Mouse (Mus musculus) CH12.LX (cell line): Measurements from ENCODE around the gene Cmip.

Experiments
- CHD2 ChIP-seq: IDR thresholded peaks from 2 replicates; pipeline ENCODE4 v1.6.1; 2011; ENCODE audit warnings: low read length, improper control_type of control experiment
- CTCF ChIP-seq, 2 experiments: IDR thresholded peaks in 1 of 2; conservative IDR thresholded peaks in 1 of 2; 2 replicates each; pipeline ENCODE4 v1.5.1; 2011 to 2012; ENCODE audit warnings: low read depth in 2 of 2, low read length in 2 of 2, improper control_type of control experiment in 1 of 2, inconsistent platforms in 1 of 2, mild to moderate bottlenecking in 1 of 2, moderate library complexity in 1 of 2
- E2F4 ChIP-seq: IDR thresholded peaks from 2 replicates; pipeline ENCODE4 v1.6.1; 2011; ENCODE audit warnings: low read depth, low read length, improper control_type of control experiment; ENCODE audit not compliant: insufficient replicate concordance
- EP300 ChIP-seq: IDR thresholded peaks from 2 replicates; pipeline ENCODE4 v1.6.1; 2011; ENCODE audit warnings: low read length, improper control_type of control experiment
- ETS1 ChIP-seq: conservative IDR thresholded peaks from 2 replicates; pipeline ENCODE4 v1.6.1; 2012; ENCODE audit warnings: low read depth, mild to moderate bottlenecking, inconsistent platforms, low read length, improper control_type of control experiment, moderate library complexity
- GABPA ChIP-seq: IDR thresholded peaks from 2 replicates; pipeline ENCODE4 v1.6.1; 2012; ENCODE audit warnings: low read depth, low read length, improper control_type of control experiment, inconsistent platforms; ENCODE audit not compliant: insufficient replicate concordance
- MAX ChIP-seq: IDR thresholded peaks from 2 replicates; pipeline ENCODE4 v1.6.1; 2011; ENCODE audit warnings: low read length, improper control_type of control experiment
- POLR2A ChIP-seq: IDR thresholded peaks from 2 replicates; pipeline ENCODE4 v1.6.1; 2011; ENCODE audit warnings: low read depth, mild to moderate bottlenecking, improper control_type of control experiment, low read length
- SIN3A ChIP-seq: IDR thresholded peaks from 2 replicates; pipeline ENCODE4 v1.6.1; 2012; ENCODE audit warnings: low read length, improper control_type of control experiment, inconsistent platforms
- ZKSCAN1 ChIP-seq: IDR thresholded peaks from 2 replicates; pipeline ENCODE4 v1.6.1; 2012; ENCODE audit warnings: low read depth, inconsistent platforms, low read length, improper control_type of control experiment, borderline replicate concordance
- ZNF384 ChIP-seq: IDR thresholded peaks from 2 replicates; pipeline ENCODE4 v1.6.1; 2012; ENCODE audit warnings: low read depth, low read length, improper control_type of control experiment, inconsistent platforms

DNA sequence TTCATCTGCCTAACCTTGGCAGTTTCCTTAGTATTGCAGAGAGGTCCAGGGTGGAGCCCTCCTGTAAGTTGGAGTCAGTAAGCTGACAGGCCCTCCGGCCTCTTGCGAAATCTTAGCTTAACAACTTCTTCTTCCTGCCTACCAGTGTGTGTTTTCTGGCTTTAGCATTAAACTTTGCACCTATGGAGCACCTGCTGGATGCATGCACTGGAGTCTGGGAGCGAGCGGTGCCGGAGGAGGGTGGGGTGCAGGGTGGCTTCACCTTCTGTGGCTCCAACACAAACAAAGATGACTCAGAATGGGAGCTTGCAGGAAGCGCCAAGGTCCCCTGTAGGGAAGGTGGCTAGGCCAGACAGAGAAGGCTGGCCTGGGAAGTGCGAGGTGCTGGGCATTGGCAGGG, 23.6 kb downstream of the Cmip start:
- no peak for TF ChIP-seq ZNF384
- no peak for TF ChIP-seq SIN3A
- TF ChIP-seq CTCF (conservative IDR thresholded peaks at IDR 0.05 in 1 of 2, IDR thresholded peaks at IDR 0.05 in 1 of 2; ENCODE audit: low read depth in 2 of 2, low read length in 2 of 2) = no peak
- no peak for TF ChIP-seq ZKSCAN1
- no peak for TF ChIP-seq POLR2A
- no peak for TF ChIP-seq CHD2
- no peak for TF ChIP-seq E2F4
- no peak for TF ChIP-seq MAX
- no peak for TF ChIP-seq ETS1
- TF ChIP-seq GABPA = no peak
- TF ChIP-seq EP300 = no peak
